Mouse (Mus musculus) cortical plate, adult 2 months (tissue): ENCODE measurements around the gene Rora.

ENCODE experiments used
- CTCF ChIP-seq: fragments of 200-500 bp; IDR thresholded peaks from 2 replicates; pipeline ENCODE4 v1.5.1; 2011; ENCODE audit warnings: mild to moderate bottlenecking, control low read depth, low read length; ENCODE audit not compliant: insufficient read depth; ENCODE audit errors: extremely low read depth
- POLR2A ChIP-seq: fragments of 200-500 bp; IDR thresholded peaks from 2 replicates; pipeline ENCODE4 v1.6.1; 2011; ENCODE audit warnings: mild to moderate bottlenecking, low read length, control low read depth; ENCODE audit not compliant: insufficient read depth; ENCODE audit errors: extremely low read depth

- TF ChIP-seq CTCF (no peak), POLR2A (no peak)
Observed at GRCm38 (mm10) chr9:69181411-69181810, 527.8 kb downstream of the Rora start.
